Mouse (Mus musculus): ENCODE measurements around the gene Arl3. TPM values are rescaled to one million over a fixed set of nuclear protein-coding genes. Genes with fewer than 3 reads are reported as not detected.

Gene Arl3
- total RNA-seq, 4 experiments from 2014 or later: 94.2 to 133 (median 116) TPM

DNA sequence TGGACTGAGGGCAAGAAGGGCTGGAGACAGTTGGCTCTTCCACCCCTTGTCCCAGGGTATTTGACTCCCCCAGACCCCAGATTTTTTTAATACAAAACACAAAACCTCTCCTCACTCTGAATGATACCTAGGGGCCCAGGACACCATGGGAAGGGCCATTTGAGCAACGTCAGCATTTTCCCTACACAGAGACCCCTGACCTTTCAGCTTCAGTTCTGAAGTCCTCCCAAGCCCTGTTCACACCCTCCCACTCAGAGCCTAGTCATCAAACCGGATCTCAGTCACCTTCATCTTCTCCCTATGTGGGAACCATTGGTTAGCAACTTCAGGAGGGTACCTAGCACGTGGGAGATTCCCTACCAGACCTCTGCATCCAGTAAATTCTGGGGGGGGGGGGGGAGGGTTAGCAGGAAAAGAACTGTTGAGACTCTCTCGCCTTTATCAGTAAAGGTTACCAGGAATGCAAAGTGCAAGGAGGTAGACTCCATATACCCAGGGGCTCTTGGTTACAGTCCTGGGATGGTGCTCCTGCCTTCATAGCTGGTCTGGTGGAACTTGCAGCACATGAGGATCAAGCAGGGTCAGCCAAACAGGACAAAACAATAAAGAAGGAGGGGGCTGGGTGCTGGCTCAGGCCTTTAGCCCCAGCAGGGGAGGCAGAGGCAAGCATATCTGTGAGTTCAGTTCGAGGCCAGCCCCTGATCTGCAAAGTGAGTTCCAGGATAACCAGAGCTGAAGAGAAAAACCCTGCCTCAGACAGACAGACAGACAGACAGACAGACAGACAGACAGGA lies 54.0 kb downstream of the Arl3 start:
- DNase-seq (ENCODE audit: low spot score in 2 of 2): no peak

DNA sequence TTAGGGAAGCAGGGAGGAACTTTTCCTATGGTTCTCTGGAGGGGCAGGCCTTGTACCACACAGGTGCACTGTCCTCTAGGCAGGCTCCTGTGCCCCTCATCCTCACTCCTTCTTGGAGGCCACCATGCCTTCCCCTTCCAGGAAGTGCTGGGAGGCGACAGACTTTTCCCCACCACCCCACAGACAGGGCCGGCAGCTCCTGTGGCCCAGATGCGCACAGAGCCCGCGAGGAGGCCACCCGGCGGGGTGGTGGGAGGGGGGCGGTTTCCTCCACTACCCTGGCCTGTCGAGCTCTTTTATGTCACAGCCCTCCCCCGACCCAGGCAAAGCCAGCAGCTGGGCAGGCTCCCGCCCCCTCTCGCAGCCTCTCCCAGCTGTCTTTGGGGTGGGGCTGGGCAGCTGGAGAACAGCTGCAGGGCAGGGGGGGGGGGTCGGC lies 54.6 kb downstream of the Arl3 start:
- no peak for DNase-seq (ENCODE audit: low spot score in 2 of 2)

DNA sequence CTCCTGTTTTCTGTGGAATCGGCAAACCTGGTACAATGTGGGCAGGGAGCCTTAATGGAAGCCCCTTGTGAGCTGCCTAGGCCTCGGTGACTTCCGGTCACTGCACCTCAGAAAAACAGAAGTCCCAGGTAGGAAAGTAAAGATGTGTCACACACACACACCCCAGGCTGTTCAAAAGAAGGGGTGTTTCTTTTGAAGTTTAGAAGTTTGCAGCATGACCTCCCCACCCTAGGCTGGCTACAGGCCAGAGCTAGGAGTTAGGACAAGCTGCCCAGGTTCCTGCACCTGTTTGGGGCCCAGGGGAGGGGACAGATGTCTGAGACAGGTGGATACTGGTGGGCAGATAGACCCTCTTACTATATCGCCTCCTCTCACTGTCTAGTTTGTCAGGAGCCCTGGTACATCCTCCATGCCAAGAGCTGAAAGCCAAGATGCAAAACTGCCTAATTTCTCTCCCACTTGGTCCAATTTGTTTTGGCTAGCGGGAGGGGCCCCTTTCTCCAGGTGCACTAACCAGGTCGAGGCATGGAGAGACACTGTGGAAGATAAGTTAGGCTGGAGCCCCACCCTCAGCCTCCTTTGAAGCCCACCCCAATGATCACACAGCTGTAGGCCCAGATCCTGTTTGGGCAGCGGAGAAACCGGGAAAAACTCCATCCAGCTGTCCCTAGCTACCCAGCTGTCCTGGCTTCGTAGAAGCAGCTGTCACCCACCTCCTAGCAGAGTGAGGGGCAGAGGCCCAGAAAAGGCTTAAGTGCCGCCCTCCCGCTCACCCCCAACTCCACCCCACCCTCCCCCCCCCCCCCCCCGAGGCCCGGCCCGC lies 55.3 kb downstream of the Arl3 start:
- DNase-seq (ENCODE audit: low spot score in 2 of 2): no peak

DNA sequence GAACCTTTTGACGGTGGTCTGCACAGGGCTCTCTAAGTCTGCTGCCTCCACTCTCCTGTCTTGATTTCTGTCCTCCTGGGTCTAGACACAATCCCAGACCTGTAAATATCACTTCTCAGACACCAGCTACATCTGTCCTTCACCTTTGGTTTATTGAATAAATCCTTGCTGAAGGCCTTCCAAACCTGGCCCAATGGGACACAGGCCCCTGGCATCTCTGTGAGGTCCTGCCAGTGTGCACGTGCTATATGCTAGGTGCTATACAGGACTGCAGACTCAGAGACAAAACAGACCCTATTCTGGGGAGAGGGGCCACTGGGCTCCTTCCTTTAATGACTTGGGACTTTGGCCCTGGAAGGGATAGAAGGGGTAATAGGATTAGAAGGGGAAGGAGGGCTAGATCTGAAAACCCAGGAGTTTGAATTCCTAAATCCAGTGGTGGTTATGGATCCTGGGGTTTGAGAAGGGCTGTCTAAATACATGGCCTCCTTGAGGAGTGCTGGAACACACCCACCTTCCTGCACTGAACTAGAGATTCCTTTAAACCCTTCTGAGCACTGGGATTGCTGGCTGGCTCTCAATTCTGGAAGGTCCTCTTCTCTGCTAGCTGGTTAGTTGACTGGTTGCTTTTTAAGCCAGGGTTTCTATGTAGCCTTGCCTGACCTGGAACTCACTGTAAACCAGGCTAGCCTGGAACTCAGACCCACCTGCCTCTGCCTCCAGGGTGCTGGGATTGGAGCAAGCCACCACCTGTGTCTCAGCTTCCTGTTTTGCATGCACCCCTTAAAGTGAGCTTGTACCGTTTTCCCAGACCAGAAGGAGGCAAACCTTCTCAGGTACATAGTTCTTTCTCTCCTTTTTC lies 56.1 kb downstream of the Arl3 start:
- no peak for DNase-seq (ENCODE audit: low spot score in 2 of 2)

DNA sequence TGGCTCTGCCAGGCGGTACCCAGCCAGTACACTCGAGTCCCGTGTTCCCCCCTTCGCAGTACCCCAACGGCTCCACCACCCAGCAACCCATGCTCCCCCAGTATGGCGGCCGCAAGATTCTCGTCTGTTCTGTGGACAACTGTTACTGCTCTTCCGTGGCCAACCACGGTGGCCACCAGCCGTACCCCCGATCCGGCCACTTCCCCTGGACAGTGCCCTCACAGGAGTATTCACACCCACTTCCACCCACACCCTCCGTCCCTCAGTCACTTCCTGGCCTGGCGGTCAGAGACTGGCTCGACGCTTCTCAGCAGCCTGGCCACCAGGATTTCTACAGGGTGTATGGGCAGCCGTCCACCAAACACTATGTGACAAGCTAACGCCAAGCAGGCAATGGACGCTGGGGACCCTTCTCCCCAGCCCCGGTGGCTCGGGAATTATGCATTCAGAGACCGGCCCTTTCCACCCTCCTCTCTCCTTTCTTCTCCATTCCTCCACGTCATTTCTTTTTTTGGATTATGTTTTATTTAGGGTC lies 57.6 kb downstream of the Arl3 start:
- DNase-seq (ENCODE audit: low spot score in 2 of 2): no peak

DNA sequence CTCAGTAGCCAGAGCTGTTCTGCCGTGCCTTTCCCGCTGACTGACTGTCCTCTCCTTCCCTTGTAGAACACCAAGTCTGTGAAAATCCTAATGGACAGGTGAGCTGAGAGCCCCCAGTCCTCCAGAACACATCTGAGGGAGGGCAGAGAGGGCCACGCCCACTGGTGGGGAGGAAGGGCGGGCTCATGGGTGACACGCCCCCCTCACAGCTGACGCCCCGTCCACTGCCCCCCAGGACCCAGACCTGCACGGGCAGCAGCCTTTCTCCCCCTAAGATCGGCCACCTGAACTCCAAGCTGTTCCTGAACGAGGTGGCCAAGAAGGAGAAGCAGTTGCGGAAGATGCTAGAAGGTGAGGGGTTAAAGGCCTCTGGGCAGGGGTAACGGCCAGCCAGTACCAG lies 58.6 kb downstream of the Arl3 start:
- DNase-seq (ENCODE audit: low spot score in 2 of 2): no peak

DNA sequence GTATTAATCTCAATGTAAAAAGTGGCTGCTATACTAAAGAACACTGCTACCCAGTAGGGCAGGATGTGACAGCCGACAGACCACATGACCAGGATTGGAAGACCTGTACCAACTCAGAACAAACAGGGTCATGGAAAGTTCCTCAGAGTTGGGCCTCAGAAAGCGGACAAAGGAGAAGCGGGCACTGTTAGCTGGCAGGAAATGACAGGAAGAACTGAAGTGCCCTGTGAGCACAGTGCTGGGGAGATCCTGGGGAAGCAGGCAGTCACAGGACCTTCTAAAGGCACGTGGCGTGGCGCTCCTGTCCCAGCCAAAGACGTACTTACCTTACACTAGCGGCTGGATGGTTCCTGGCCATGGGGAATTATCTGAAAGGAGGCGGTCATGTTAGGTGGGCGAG lies 61.7 kb downstream of the Arl3 start:
- no peak for DNase-seq (ENCODE audit: low spot score in 2 of 2)

DNA sequence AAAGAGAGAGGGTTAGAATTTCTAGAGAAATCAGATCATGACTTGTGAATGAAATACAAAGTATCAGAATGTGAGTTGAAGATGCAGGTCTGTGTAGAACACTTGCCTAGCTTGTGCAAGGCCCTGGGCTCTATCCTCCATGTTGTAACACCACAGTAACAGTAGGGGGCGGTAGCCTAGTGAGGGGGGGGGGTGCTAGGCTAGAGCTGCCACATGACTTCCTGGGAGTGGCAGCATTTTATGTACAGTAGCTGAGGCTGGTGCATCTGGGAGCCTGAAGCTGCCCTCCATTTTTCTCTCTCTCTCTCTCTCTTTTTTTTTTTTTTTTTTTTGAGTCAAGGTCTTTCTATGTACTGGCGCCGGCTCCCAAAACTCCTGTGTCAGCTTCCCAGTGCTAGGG lies 62.2 kb downstream of the Arl3 start:
- DNase-seq (ENCODE audit: low spot score in 2 of 2): no peak

DNA sequence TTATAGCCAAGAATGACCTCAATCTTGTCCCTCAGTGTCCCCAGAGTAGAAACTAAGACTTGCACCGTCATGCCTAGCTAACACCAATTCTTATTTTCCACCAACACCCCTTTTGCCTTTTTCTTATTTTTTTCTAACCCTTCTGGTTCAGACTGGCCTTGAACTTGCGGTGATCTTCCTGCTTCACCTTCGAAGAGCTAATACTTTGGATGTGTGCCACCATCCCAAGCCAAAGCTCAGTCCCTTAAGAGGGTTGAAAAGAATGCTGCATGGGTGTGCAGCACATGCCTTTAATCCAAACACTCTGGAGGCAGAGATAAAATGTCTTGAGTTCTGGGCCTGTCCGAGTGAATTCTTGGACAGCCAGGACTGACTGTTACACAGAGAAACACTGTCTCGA lies 62.6 kb downstream of the Arl3 start:
- DNase-seq (ENCODE audit: low spot score in 2 of 2): no peak

DNA sequence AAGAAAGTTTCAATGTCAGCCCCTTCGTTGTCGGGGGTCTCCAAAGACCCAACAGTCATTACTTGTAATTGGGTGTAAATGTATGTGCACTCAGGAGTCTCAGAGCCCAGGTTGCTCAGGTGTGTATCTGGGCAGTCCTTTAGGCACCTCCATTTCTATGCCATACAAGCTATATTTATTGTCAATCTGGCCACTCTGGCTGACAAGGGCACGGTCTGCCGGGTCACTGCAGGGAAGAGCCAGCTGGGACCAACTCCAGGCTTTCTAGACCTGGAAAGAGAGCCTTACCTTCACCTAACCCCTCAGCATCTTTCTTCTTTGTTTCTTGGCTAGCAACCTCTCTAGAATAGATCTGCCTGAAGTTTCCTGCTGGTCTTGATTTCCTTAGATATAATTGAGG lies 63.3 kb downstream of the Arl3 start:
- no peak for DNase-seq (ENCODE audit: low spot score in 2 of 2)

DNA sequence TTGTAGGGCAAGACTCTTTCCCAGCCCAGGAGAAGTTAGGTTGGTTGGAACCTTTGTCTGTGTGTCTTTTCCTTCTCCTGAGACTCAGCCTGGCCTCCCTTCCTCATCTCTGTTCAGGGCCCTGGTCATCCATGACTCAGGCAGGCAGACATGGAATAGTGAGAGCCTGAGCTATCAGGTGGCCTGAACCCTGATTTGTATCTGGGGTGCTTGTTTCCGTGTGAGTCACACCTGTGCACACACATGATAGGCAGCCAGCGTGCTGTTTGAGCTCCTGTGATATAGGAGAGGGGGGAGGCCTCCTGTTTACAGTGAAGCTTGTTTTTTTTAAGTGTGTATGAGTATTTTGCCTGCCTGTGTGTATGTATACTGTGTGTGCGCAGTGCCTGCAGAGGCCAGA lies 63.8 kb downstream of the Arl3 start:
- no peak for DNase-seq (ENCODE audit: low spot score in 2 of 2)

DNA sequence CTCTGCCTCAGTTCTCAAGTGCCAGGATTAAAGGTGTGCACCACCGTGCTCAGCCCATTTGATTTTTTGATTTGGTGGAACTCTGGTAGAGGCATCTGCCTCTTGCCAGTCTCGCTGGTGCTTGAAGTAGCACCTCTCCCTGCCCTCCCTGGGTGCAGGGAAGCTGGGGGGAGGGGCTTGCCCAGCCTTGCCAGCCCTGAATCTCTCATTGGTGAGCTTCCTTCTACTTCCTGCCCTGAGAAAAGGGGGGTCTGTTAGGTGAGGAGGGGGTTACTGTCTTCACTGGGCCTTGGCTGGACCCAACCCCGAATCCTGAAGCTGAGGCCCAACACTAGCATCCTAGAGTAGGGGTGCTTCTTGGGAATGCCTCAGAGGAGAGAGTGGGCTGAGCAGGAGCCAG lies 64.3 kb downstream of the Arl3 start:
- DNase-seq (ENCODE audit: low spot score in 2 of 2): no peak

DNA sequence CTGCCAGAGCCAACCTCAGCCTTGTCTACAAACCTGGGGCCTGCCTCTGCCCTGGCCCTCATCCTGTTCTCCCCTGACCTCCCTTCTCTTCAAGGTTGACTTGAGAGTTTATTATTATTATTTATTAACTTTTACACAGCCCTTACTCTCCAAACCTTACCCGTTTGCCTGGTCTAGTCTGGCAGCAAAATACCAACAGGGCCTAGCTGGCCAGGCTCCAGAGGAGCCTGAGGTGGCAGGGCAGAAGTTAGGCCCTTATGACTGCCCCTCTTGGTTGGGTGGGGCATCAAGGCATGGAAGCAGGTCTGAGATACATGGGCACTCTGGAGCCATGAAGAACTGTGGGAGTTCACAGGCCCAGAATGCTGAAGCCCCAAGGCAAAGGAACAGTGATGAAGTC lies 65.2 kb downstream of the Arl3 start:
- DNase-seq (ENCODE audit: low spot score in 2 of 2): no peak

DNA sequence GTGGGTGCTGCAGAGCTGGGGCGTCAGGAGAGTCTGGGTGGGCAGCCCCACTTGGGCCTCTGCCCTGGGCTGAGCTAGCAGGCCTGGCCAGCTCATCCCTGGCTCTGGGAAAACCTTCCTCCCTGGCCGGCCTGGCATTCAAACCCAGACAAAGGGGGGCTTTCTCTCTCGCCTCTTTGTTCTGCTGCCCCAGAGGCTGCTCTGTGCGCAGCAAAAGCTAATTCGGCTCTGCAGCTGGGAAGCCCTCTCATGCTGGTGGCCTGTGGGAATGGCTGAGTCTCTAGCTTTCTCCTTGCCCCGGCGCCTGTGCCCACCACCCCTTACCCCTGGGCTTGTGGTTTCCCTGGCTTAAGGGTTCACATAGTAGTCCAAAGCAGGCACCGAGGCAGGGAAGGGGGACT lies 65.8 kb downstream of the Arl3 start:
- no peak for DNase-seq (ENCODE audit: low spot score in 2 of 2)

DNA sequence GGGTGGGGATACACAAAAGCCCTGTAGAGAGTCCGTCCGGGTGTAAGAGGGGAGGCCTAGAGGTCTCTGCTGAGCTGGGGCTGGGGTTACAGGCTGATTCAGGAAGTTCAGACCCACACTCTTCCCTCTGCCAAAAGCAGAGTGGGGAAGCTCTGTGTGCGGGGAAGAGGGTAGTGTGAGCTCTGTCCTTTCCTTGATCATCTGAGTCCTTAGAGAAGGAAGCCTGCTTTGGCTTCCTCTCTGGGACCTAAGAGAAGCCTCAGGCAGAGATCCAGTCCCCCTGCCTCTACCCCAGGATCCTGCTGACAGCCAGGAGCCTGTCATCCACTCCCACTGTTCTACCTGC lies 66.7 kb downstream of the Arl3 start:
- no peak for DNase-seq (ENCODE audit: low spot score in 2 of 2)

DNA sequence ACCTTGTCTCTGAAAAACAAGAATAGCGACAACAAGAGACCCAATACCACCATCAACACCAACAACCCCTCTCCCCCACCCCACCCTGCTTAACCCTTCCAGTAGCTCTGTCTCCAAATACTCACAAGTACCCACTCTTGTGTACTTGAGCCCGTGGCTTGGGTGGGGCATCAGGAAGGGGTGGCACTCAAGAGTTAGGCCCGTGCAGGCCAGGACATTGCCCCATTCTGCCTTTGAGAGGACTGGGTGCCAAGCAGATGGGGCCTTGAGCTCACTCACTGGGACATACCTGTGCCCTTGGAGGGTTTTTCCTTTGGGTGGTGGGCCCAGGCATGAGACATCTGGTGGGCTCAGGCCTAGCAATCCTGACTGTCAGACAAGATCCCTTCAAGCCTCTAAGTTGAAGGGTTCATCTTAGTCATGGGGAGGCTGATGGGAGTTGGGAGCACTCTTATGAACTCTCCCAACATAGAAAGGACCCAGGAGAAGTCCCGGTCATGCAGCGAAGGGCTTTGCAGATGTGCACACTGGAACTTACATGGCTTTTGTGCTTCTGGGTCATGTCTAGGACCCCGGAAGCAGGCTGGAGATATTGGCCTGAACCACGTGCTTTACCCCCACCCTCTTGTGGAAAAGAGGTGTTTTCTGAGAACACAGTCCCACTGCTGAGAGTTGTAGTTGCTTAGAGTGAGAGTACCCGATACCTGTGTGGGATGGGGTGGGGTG lies 67.2 kb downstream of the Arl3 start:
- no peak for DNase-seq (ENCODE audit: low spot score in 2 of 2)

DNA sequence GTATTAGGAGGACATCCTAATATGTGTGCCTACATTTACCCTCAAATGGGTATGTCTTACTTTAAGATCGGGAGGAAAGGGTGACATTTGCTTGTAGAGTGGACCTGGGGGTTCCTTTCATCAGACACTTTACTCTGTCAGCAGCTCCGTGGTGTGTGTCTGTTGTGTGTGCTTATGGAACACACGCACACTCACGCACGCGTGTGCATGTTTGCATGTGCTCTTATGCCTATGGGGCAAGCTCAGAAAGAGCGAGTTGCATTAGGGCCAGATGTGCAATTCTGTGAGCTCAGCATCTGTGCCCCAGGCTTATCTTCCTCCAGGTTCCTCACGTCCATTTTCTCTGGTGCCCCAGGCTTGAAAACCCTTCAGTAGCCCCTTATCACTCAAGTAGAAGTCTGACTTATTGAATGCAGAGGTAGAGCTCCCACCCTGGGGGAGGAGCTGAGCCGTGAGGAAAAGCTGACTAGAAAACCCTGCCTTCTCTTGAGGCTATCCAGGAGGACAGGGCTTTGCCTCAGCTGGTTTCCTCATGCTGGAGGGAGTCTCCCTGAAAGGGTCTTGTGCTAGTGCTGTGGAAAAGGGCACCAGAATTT lies 68.1 kb downstream of the Arl3 start:
- DNase-seq (ENCODE audit: low spot score in 2 of 2): no peak

DNA sequence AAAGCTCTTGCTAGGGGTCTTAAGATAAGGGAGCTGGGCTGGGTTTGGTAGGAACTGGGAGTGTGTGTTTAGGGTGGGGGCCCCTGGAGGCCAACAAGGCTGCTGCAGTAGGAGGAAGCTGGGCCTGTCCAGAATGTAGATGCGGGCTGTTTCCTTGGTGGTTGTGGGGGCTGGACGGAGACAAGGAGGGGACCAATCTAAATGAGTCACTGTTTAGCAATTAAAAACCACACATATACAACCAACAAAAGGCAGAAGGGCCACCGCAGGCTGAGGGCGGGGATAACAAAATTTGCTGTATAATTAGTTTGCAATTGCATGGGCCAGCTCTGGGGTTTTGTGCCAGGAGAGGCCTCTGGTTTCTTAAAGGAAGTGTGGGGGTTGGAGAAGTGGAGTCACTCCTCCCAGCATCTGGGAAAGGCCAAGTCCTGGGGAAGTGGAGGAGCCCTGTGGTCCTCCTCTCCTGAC lies 68.9 kb downstream of the Arl3 start:
- DNase-seq (ENCODE audit: low spot score in 2 of 2): no peak

DNA sequence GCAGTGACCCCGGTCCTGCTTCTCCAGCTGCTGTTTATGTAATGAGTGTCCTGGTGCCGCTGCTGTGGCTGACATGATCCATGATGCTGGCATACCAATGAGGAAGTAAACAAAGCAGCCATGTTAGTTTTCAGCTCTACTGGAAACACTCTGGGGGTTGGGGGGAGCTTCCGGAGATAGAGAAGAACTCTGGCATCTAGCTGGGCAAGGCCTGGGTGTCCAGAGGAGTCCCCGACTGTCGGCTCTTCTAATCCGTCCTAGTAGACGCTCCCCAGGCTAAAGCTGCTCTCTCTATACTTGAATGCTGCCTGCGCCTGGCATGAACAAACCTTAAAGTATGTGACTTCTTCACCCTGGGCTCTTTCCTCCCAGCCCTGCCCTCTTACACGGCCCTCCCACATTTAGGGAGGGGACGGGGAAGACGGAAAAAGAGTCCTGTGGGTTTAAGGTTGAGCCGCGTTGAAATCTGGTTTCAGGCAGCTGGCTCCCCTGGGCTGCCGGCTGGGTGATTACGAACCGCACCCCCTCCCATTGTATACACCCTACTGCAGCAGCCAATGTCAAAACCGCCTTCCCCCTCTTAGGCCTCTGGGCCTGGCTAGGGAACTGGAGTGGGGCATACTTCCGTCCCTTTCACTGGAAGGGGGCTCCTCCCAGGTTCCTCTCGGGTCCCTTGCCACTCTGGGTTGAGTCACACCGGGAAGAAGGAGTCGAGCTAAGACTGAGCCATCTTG lies 69.5 kb downstream of the Arl3 start:
- DNase-seq (ENCODE audit: low spot score in 2 of 2): no peak
